Mouse (Mus musculus) liver, adult 10 weeks (tissue): ENCODE data around the gene 2610002M06Rik. TPM values are rescaled to one million over a fixed set of nuclear protein-coding genes. Genes with fewer than 3 reads are reported as not detected.

Experiments used
- polyA plus RNA-seq: library from polyadenylated mRNA; stranded (reverse); fragments of 350-450 nt; fragmentation: Illumina TruSeq; extraction: RNeasy Lipid Tissue Mini Kit (QIAGEN cat#74804); gene quantifications from one replicate; pipeline ENCODE4 v1.2.3, GENCODE M21; 2014; ENCODE audit warnings: low read depth, low replicate concordance

The 2610002M06Rik gene
- 24.9 TPM for polyA plus RNA-seq

DNA sequence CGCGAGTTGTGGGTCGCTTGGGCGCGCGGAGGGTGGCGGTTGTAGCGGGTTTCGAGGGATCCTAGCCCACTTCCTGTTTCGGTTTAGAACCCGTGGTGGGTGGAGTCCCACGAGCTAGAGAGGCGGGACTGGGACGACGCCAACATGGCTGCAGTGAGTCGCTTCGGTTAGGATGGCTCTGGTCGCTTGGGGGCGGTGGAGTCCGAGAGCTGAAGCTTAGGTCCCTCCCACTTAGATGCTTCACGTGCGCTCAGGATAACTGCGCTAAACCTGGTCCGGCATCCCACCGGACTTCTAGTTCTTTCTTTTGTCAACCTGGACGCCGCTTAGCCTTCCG is at the start of gene 2610002M06Rik:
Gene 2610002M06Rik, minus strand, starts transcription at position 117 of the 337 bp plus-strand sequence.

DNA sequence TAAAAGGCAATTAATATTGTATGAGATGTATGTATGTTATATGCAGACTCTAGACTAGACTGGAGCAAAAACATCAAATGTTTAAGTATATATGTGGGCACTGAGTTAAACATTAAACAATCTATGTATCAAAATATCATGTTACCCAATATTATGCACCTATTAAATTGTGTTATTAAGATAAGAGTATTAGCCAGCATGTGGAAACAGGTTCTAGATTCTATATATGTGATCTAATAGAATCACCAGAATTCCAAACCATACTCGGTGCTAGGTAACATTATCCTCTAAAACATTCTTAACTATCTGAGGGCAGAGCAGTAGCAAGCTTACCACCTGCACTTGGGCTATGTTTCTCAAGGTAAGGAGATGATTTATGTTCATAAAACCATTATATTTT is 23.8 kb downstream of the 2610002M06Rik start, which contains the start of gene Tent5d:
Gene Tent5d, plus strand, starts transcription at position 301 of the 400 bp plus-strand sequence.

Other genes starting within 250 kb of the 2610002M06Rik start
- not detected for gene Tbx22, start 148.4 kb downstream of the 2610002M06Rik start, polyA plus RNA-seq
- not detected for gene Tent5d, start 23.7 kb downstream of the 2610002M06Rik start, polyA plus RNA-seq
- gene Gm732, start 132.1 kb upstream of the 2610002M06Rik start, polyA plus RNA-seq: not detected